Mouse (Mus musculus) midbrain, postnatal 0 days (tissue): Measurements from ENCODE around the gene Acta2. TPM values are rescaled to one million over a fixed set of nuclear protein-coding genes. Genes with fewer than 3 reads are reported as not detected.

Source experiments
- ATAC-seq: fragments of 200-750 bp; cut with Nextera tagmentation; 2 replicates; pipeline ENCODE4 v1.8.0; 2017; ENCODE audit warnings: moderate number of reproducible peaks, mild to moderate bottlenecking, moderate TSS enrichment, moderate library complexity; ENCODE audit not compliant: low FRiP score
- DNase-seq: peaks from one replicate; pipeline ENCODE4 v3.0.0-alpha.2; 2015; ENCODE audit warnings: low spot score
- H3K27ac ChIP-seq: fragments of 300-500 bp; sonication (generic); 2 replicates; pipeline ENCODE4 v1.5.1; 2014; ENCODE audit warnings: low read depth, mild to moderate bottlenecking, low read length, mixed read lengths
- H3K27me3 ChIP-seq: fragments of 300-500 bp; sonication (generic); 2 replicates; pipeline ENCODE4 v1.6.1; 2014; ENCODE audit warnings: low read length, control low read depth, mixed read lengths; ENCODE audit not compliant: insufficient read depth
- H3K36me3 ChIP-seq: fragments of 300-500 bp; sonication (generic); 2 replicates; pipeline ENCODE4 v1.6.1; 2014; ENCODE audit warnings: low read length, control low read depth, mixed read lengths; ENCODE audit not compliant: insufficient read depth
- H3K4me1 ChIP-seq: fragments of 300-500 bp; sonication (generic); 2 replicates; pipeline ENCODE4 v1.6.1; 2014; ENCODE audit warnings: mild to moderate bottlenecking, control low read depth, antibody characterized with exemption, low read length, mixed read lengths; ENCODE audit not compliant: insufficient read depth
- H3K4me2 ChIP-seq: fragments of 300-500 bp; sonication (generic); 2 replicates; pipeline ENCODE4 v1.6.1; 2014; ENCODE audit warnings: low read depth, mild to moderate bottlenecking, low read length, mixed read lengths; ENCODE audit not compliant: poor library complexity, severe bottlenecking
- H3K4me3 ChIP-seq: fragments of 300-500 bp; sonication (generic); 2 replicates; pipeline ENCODE4 v1.5.1; 2014; ENCODE audit warnings: low read depth, mild to moderate bottlenecking, low read length, moderate library complexity
- H3K9ac ChIP-seq: fragments of 300-500 bp; sonication (generic); replicated peaks from 2 replicates; pipeline ENCODE4 v1.6.1; 2014; ENCODE audit warnings: mild to moderate bottlenecking, low read length, moderate library complexity, mixed read lengths; ENCODE audit not compliant: poor library complexity, severe bottlenecking
- H3K9me3 ChIP-seq: fragments of 300-500 bp; sonication (generic); 2 replicates; pipeline ENCODE4 v1.6.1; 2016; ENCODE audit warnings: low read length, control low read depth
- CTCF ChIP-seq: IDR thresholded peaks from 2 replicates; pipeline ENCODE4 v1.5.1; 2016; ENCODE audit warnings: antibody characterized with exemption, mild to moderate bottlenecking
- WGBS: fragments of 180-500 bp; shearing (Covaris S2); extraction: QIAGEN DNeasy Blood & Tissue Kit; methylation state at CpG from one replicate; pipeline ENCODE4 v1.1.7; 2014; 5-methylcytosine and 5-hydroxymethylcytosine counted together
- polyA plus RNA-seq: library from polyadenylated mRNA; unstranded; fragments of >200 nt; fragmentation: Nextera tagmentation; extraction: Ambion mirVana; gene quantifications from 2 replicates; pipeline ENCODE4 v1.2.1, GENCODE M21; 2015
- total RNA-seq: library from RNA; depleted of rRNA; stranded (reverse); fragments of >200 nt; gene quantifications from 2 replicates; pipeline ENCODE4 v1.2.3, GENCODE M21; 2014

Acta2 gene
- total and polyA plus RNA-seq, 2 experiments from 2014 or later = 3.7 to 9.6 TPM

GRCm38 (mm10) chr19:34268991-34269390 is 13.6 kb upstream of the Acta2 start:
- H3K4me2 ChIP-seq = no peak overlapping the region
- no peak overlapping the region for H3K9ac ChIP-seq
- DNase-seq (no peak), ATAC-seq (no peak)
- no peaks in the 10 kb centered on the region for H3K9me3 ChIP-seq
- no peaks in the 10 kb centered on the region for H3K4me1 ChIP-seq
- H3K27me3 ChIP-seq = no peaks in the 10 kb centered on the region
- TF ChIP-seq CTCF = no peak
- no peaks in the 10 kb centered on the region for H3K36me3 ChIP-seq
- H3K27ac ChIP-seq = no peak overlapping the region
- WGBS = 37% methylated on average over 1 of the region's 1 CpGs
- H3K4me3 ChIP-seq = no peak overlapping the region

- 60% methylated on average over 5 of the region's 5 CpGs for WGBS
- no peak for TF ChIP-seq CTCF
- H3K27ac ChIP-seq = no peak overlapping the region
- ATAC-seq (no peak), DNase-seq (peak; percentile 28)
- no peaks in the 10 kb centered on the region for H3K9me3 ChIP-seq
- no peak overlapping the region for H3K4me3 ChIP-seq
- no peaks in the 10 kb centered on the region for H3K4me1 ChIP-seq
- H3K4me2 ChIP-seq = no peak overlapping the region
- H3K27me3 ChIP-seq = no peaks in the 10 kb centered on the region
- no peak overlapping the region for H3K9ac ChIP-seq
- H3K36me3 ChIP-seq = no peaks in the 10 kb centered on the region
These were observed 10.3 kb upstream of the Acta2 start for GRCm38 (mm10) chr19:34265604-34266193.

GRCm38 (mm10) chr19:34262273-34262974 is 7.0 kb upstream of the Acta2 start:
- H3K9me3 ChIP-seq = no peaks in the 10 kb centered on the region
- no peaks in the 10 kb centered on the region for H3K4me1 ChIP-seq
- DNase-seq = no peak
- H3K4me3 ChIP-seq = no peak overlapping the region
- H3K27ac ChIP-seq = no peak overlapping the region
- H3K36me3 ChIP-seq = no peaks in the 10 kb centered on the region
- ATAC-seq = no peak
- WGBS = 83% methylated on average over 2 of the region's 2 CpGs
- no peak overlapping the region for H3K4me2 ChIP-seq
- TF ChIP-seq CTCF = no peak
- no peaks in the 10 kb centered on the region for H3K27me3 ChIP-seq
- no peak overlapping the region for H3K9ac ChIP-seq

- no peak for ATAC-seq
- no peak overlapping the region for H3K4me3 ChIP-seq
- no peak for TF ChIP-seq CTCF
- H3K4me2 ChIP-seq = no peak overlapping the region
- H3K9ac ChIP-seq = no peak overlapping the region
- no peaks in the 10 kb centered on the region for H3K27me3 ChIP-seq
- H3K4me1 ChIP-seq = no peaks in the 10 kb centered on the region
- DNase-seq = no peak
- 93% methylated on average over 2 of the region's 2 CpGs for WGBS
- H3K9me3 ChIP-seq = no peaks in the 10 kb centered on the region
- H3K36me3 ChIP-seq = no peaks in the 10 kb centered on the region
- no peak overlapping the region for H3K27ac ChIP-seq
These were observed 1.5 kb upstream of the Acta2 start for GRCm38 (mm10) chr19:34256936-34257335.

- Histone ChIP-seq H3K27ac (no peak overlapping the region), H3K36me3 (no peaks in the 10 kb centered on the region), H3K4me3 (no peak overlapping the region), H3K4me1 (no peaks in the 10 kb centered on the region), H3K9ac (no peak overlapping the region), H3K4me2 (no peak overlapping the region), H3K9me3 (no peaks in the 10 kb centered on the region), H3K27me3 (0 out of 2 replicates have a peak, but pooled peaks cover 3% of the 10 kb centered on the region)
- DNase-seq (no peak), ATAC-seq (no peak)
- no peak for TF ChIP-seq CTCF
- 84% methylated on average over 5 of the region's 5 CpGs for WGBS
These were observed 759 bp upstream of the Acta2 start for GRCm38 (mm10) chr19:34256149-34256548.

- Histone ChIP-seq H3K4me3 (no peak overlapping the region), H3K9me3 (no peaks in the 10 kb centered on the region), H3K27ac (no peak overlapping the region), H3K36me3 (no peaks in the 10 kb centered on the region), H3K27me3 (0 out of 2 replicates have a peak, but pooled peaks cover 3% of the 10 kb centered on the region), H3K9ac (no peak overlapping the region), H3K4me2 (peak overlapping the region; percentile 20; the same call in 1 of the 2 replicates), H3K4me1 (no peaks in the 10 kb centered on the region)
- no peak for TF ChIP-seq CTCF
- 45% methylated on average over 14 of the region's 14 CpGs for WGBS
- no peak for DNase-seq
- ATAC-seq = no peak
These were observed 1.1 kb downstream of the Acta2 start for GRCm38 (mm10) chr19:34254101-34254879.
